ENCODE assay signal across 8 mouse cellular contexts in genomic region chr13:24318618-24319017, GRCm38 (mm10). TPM values are rescaled to one million over a fixed set of nuclear protein-coding genes. Genes with fewer than 3 reads are reported as not detected.
DNase-seq lines count a peak whose midpoint lies in the region; ATAC-seq lines count a peak whose summit lies in the region.

No protein-coding gene starts in this region.

- H3K27ac ChIP-seq in forebrain, embryonic 13.5 days = no peak overlapping the region
- H3K27ac ChIP-seq in forebrain, embryonic 11.5 days (ENCODE audit: low read depth, low read length) = no peak overlapping the region
- H3K27ac ChIP-seq in midbrain, embryonic 14.5 days (replicated peaks; ENCODE audit: low read depth, low read length) = no peak overlapping the region
- no peak overlapping the region for H3K27ac ChIP-seq in midbrain, embryonic 10.5 days (replicated peaks)

- peak; percentile 51; the same call in 1 of the 2 replicates for ATAC-seq in forebrain, embryonic 13.5 days
- ATAC-seq in forebrain, embryonic 11.5 days (replicated peaks; ENCODE audit: low FRiP score) = no peak
- no peak for ATAC-seq in midbrain, embryonic 14.5 days (ENCODE audit: low FRiP score, low TSS enrichment)

- DNase-seq in forebrain, embryonic 11.5 days (ENCODE audit: low spot score) = no peak
- DNase-seq in midbrain, embryonic 14.5 days = peak; percentile 82
- no peak for DNase-seq in midbrain, embryonic 10.5 days (ENCODE audit: low spot score)
- DNase-seq in embryo, embryonic 10 days (ENCODE audit: low spot score) = peak; percentile 50
- DNase-seq in left cerebral cortex, postnatal 10 days (ENCODE audit: extremely low spot score in 1 of 2, low spot score in 2 of 2) = peak; percentile 32 to 36
- peak; percentile 27 for DNase-seq in right cerebral cortex, postnatal 14 days
- DNase-seq in ovary, adult 18-20 months (ENCODE audit: low spot score) = no peak

- H3K9ac ChIP-seq in forebrain, embryonic 13.5 days = no peak overlapping the region
- no peak overlapping the region for H3K9ac ChIP-seq in forebrain, embryonic 11.5 days (ENCODE audit: low read length)
- no peak overlapping the region for H3K9ac ChIP-seq in midbrain, embryonic 14.5 days (replicated peaks; ENCODE audit: low read length)

- H3K9me3 ChIP-seq in forebrain, embryonic 13.5 days (replicated peaks) = no peaks in the 10 kb centered on the region
- H3K9me3 ChIP-seq in forebrain, embryonic 11.5 days (ENCODE audit: control insufficient read depth, low read length) = no peaks in the 10 kb centered on the region
- H3K9me3 ChIP-seq in midbrain, embryonic 14.5 days (ENCODE audit: control insufficient read depth, low read length) = no peaks in the 10 kb centered on the region
- H3K9me3 ChIP-seq in midbrain, embryonic 10.5 days (replicated peaks) = no peaks in the 10 kb centered on the region

- intact Hi-C loops in left cerebral cortex, postnatal 10 days (cut with DNase I) = no loop called here

- H3K4me3 ChIP-seq in forebrain, embryonic 13.5 days = no peak overlapping the region
- H3K4me3 ChIP-seq in forebrain, embryonic 11.5 days (ENCODE audit: low read depth, low read length) = no peak overlapping the region
- no peak overlapping the region for H3K4me3 ChIP-seq in midbrain, embryonic 14.5 days (replicated peaks; ENCODE audit: low read depth, low read length)
- H3K4me3 ChIP-seq in midbrain, embryonic 10.5 days = no peak overlapping the region

- H3K27me3 ChIP-seq in forebrain, embryonic 13.5 days = no peaks in the 10 kb centered on the region
- no peaks in the 10 kb centered on the region for H3K27me3 ChIP-seq in forebrain, embryonic 11.5 days (ENCODE audit: control insufficient read depth, insufficient read depth, low read length)
- H3K27me3 ChIP-seq in midbrain, embryonic 14.5 days (ENCODE audit: control insufficient read depth, insufficient read depth, low read length) = no peaks in the 10 kb centered on the region
- H3K27me3 ChIP-seq in midbrain, embryonic 10.5 days (ENCODE audit: low read depth, poor library complexity, severe bottlenecking) = no peaks in the 10 kb centered on the region

- H3K4me1 ChIP-seq in forebrain, embryonic 13.5 days = no peaks in the 10 kb centered on the region
- H3K4me1 ChIP-seq in forebrain, embryonic 11.5 days (replicated peaks; ENCODE audit: control insufficient read depth, insufficient read depth, low read length) = no peaks in the 10 kb centered on the region
- no peaks in the 10 kb centered on the region for H3K4me1 ChIP-seq in midbrain, embryonic 14.5 days (ENCODE audit: control insufficient read depth, insufficient read depth, low read length)
- H3K4me1 ChIP-seq in midbrain, embryonic 10.5 days = 0 out of 2 replicates have a peak, but pooled peaks cover 3% of the 10 kb centered on the region

- WGBS in forebrain, embryonic 13.5 days = 39% methylated on average over 4 of the region's 4 CpGs
- WGBS in forebrain, embryonic 11.5 days = 42% methylated on average over 4 of the region's 4 CpGs
- WGBS in midbrain, embryonic 14.5 days = 25% methylated on average over 4 of the region's 4 CpGs
- 40% methylated on average over 4 of the region's 4 CpGs for WGBS in midbrain, embryonic 10.5 days

- no peak overlapping the region for H3K4me2 ChIP-seq in forebrain, embryonic 13.5 days
- no peak overlapping the region for H3K4me2 ChIP-seq in forebrain, embryonic 11.5 days (ENCODE audit: low read depth, low read length, severe bottlenecking)
- H3K4me2 ChIP-seq in midbrain, embryonic 14.5 days (ENCODE audit: low read length) = no peak overlapping the region

- no peaks in the 10 kb centered on the region for H3K36me3 ChIP-seq in forebrain, embryonic 13.5 days (ENCODE audit: poor library complexity, severe bottlenecking)
- H3K36me3 ChIP-seq in forebrain, embryonic 11.5 days (ENCODE audit: control insufficient read depth, insufficient read depth, low read length) = no peaks in the 10 kb centered on the region
- H3K36me3 ChIP-seq in midbrain, embryonic 14.5 days (ENCODE audit: control insufficient read depth, insufficient read depth, low read length) = no peaks in the 10 kb centered on the region
- no peaks in the 10 kb centered on the region for H3K36me3 ChIP-seq in midbrain, embryonic 10.5 days

RNA-seq across cellular contexts. Expression of gene Cmah, which starts 8.6 kb away (rescaled TPM):
- polyA plus RNA-seq in forebrain, embryonic 13.5 days (2015; fragmentation: Nextera tagmentation; extraction: Ambion mirVana) = 0.10 and 0.13 TPM in 2 replicates
- polyA plus RNA-seq in forebrain, embryonic 11.5 days (2014; fragmentation: Nextera tagmentation; extraction: Ambion mirVana) = 0.37 and 0.45 TPM in 2 replicates
- 0.14 TPM in 1 of 2 replicates, not detected in the other for polyA plus RNA-seq in midbrain, embryonic 14.5 days (2014; fragmentation: Nextera tagmentation; extraction: Ambion mirVana)
- polyA plus RNA-seq in midbrain, embryonic 10.5 days (2016; fragmentation: Nextera tagmentation; extraction: Ambion mirVana) = 0.34 and 0.42 TPM in 2 replicates
- under 1 TPM; 0.13 to 0.22 TPM for total RNA-seq in left cerebral cortex, postnatal 10 days (2021)

RNA-seq across cellular contexts. Expression of gene Carmil1, which starts 38.0 kb away (rescaled TPM):
- 20.6 and 25.4 TPM in 2 replicates for polyA plus RNA-seq in forebrain, embryonic 13.5 days (2015; fragmentation: Nextera tagmentation; extraction: Ambion mirVana)
- polyA plus RNA-seq in forebrain, embryonic 11.5 days (2014; fragmentation: Nextera tagmentation; extraction: Ambion mirVana) = 27.7 and 30.0 TPM in 2 replicates
- 29.4 and 32.3 TPM in 2 replicates for polyA plus RNA-seq in midbrain, embryonic 14.5 days (2014; fragmentation: Nextera tagmentation; extraction: Ambion mirVana)
- 17.5 and 20.7 TPM in 2 replicates for polyA plus RNA-seq in midbrain, embryonic 10.5 days (2016; fragmentation: Nextera tagmentation; extraction: Ambion mirVana)
- 10 to 100 TPM; 47.6 to 52.3 TPM for total RNA-seq in left cerebral cortex, postnatal 10 days (2021)

Comparison
In these comparisons a context has a peak if more than half of its experiments do, and no peak if none do; other contexts are left out.
1. DNase-seq: peak in midbrain, embryonic 14.5 days (single experiment), embryo, embryonic 10 days (single experiment), left cerebral cortex, postnatal 10 days (2 of 2) and right cerebral cortex, postnatal 14 days (single experiment); none in forebrain, embryonic 11.5 days (single experiment), midbrain, embryonic 10.5 days (single experiment) and ovary, adult 18-20 months (single experiment).